Mouse (Mus musculus) NIH3T3 (cell line): Measurements from ENCODE around the gene Sh3bp4.

ENCODE experiments used
- DNase-seq: peaks from one replicate; pipeline ENCODE4 v3.0.0-alpha.2; 2012; ENCODE audit warnings: low read depth

Gene Sh3bp4

GRCm38 (mm10) chr1:89093696-89094095 lies 23.5 kb downstream of the Sh3bp4 start:
- no peak for DNase-seq

GRCm38 (mm10) chr1:89094416-89094815 lies 24.2 kb downstream of the Sh3bp4 start:
- no peak for DNase-seq

DNA sequence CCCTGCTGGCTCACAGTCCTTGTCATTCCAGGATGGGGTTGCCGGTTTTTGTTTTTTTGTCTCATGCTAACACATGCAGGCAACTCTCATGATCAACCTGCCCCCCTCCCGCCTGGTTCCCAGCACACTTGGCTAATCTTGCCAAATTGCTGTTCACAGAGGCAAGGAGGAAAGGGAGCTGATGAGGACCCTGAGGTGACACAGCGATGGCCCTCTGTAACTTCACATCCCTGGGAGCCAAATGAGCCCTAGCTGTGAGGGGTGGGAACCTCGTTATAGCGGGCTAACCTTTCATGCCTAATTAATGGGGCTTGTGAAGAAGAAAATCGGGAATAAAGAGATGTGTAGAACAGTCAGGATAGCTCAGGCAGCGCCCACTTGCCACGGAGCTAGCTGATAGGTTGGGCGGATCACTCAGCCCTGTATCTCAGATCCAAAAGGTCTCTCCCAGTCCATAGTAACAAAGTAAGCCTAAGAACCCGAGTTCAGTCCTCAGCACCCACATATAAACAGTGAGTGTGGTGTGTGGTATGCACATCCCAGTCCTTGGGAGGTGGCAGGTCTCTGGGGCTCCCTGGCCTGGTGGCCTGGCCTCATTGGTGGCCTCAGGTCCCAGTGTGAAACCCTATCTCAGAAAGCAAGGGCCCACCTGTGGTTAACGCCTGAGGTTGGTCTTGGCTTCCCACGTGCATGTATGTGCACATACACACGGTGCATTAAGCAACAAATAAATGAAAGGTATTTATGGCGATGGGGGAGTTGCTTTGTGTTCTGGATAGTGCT lies 25.6 kb downstream of the Sh3bp4 start:
- no peak for DNase-seq

DNA sequence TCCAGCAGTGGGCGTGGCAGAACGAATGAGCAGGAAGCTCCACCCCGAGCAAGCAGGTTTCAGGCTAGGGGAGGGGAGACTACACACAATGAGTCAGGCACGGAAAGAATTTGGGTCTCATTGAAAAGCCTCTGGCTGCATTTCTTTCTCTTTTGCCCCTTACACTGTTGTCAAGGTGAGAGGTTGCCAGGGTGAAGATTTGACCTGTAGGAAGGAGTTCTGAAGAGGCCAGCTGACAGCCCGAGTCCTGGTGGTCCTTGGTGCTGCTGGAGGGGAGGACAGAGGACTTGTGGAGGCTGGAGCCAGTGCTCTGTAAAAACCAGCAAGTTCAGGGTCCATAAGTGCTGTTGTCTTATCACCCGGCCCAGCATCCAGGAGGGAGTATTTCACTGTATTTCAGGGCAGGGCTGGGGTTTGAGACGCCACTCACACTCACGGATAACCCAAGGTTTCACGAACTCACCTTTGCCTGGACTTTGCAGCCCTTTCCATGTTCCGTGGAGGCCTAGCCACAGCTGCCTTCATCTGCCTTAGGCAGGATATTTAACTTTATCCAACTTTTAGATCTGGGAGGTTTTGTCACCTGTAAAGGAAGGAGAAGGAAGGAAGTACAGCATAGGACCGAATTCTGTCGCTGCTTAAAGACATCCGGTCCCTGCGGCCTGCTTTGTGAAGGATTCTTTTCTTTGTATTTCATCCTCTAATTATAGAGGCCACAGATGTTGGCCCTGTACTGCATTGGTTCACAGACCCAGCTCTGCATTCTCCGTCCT lies 32.2 kb downstream of the Sh3bp4 start:
- DNase-seq = no peak

DNA sequence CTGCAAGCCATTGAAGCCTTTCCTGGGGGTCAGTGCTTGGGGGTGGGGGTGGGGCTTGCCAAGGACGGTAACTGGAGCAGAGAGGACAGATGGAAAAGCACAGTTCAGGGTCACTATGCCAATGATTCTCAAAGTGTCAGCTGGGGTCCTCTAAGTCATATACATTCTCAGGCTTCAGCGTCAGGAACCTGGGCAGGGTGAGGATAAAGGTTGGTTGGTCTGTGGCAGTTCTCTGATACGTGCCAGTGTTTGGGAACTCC lies 32.7 kb downstream of the Sh3bp4 start:
- no peak for DNase-seq

- no peak for DNase-seq
Measured at GRCm38 (mm10) chr1:89103505-89103904, 33.3 kb downstream of the Sh3bp4 start.

DNA sequence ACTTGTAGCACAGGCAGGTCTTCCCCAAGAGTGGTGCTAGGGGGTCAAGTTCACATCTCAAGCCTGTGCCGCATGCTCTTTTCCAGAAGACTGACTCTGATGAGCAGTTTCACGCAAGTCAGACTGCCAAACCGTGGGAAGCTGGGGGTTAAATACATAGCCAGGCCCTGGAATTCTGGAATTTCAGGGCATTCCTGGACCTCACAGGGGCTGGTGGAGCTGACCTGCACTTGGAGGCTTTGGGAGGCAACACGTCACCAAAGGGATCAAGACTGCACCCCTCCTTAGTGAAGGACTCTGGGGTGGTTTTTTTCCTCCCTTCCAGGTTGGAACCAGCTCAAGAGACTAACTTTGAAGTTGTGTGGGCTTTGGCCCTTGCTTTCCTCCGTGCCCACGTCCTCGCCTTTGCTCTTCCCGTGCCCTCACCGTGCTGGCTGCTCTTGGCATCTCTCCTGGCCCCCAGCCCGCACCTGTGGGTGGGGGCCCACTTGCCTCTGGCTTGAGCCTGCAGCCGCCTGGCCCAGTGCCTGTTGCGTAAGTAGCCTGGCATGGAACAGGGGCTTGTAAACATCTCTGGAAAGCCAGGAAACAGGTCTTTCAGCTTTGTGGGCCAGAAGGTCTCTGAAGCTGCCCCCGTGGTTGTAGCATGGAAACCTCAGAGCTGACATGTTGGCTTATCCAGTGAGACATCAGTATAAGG lies 34.0 kb downstream of the Sh3bp4 start:
- DNase-seq = peak; percentile 75

- no peak for DNase-seq
Measured at GRCm38 (mm10) chr1:89105891-89106830, 35.9 kb downstream of the Sh3bp4 start.

DNA sequence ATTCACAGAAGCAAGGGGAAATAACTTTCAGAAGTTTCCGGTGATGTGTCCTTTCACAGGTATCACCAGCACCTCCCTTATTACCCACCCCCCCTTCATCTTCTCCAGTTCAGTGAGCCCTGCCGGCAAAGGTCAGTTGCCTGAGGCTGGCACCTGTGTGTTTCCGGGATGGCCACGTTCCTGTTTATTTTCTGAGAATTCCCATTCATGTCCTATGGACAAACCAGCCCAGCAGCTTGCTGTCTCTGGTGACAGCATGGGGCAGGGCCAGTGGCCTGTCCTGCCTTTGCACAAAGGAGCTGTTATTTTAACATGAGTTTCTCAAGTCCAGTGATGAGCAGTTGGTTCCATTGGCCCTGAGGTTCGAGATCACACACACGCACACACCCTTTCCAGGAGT lies 37.3 kb downstream of the Sh3bp4 start:
- DNase-seq = no peak

DNA sequence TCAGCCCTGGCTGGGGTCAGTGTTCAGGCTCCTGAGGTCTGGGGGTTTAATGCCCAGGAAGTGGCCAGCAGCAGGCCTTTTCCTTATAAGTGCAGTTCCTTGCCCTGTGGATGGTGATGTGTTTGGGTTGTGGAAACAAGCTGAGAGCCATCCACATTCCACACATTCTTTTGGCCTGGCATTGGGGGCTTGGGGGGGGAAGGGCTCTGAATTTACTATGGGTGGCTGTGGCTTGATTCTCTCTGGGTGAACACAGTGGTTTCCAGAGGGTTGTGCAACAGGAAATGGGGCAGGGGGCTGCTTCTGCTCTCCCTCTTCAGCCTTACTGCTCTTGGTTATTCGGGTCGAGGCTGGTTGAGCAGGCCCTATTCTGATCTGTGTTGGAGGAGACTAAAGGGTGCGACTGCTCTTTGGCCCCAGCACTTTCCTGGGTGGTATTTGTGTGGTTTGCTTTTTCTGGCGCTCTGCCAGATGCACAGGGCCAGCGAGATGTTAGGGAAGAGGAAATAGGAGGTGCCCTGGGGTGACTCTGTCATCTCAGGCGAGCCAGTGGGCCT lies 38.2 kb downstream of the Sh3bp4 start:
- DNase-seq = peak; percentile 72

- DNase-seq = no peak
Measured at GRCm38 (mm10) chr1:89109767-89110166, 39.6 kb downstream of the Sh3bp4 start.

GRCm38 (mm10) chr1:89110767-89111534 lies 40.7 kb downstream of the Sh3bp4 start:
- DNase-seq = peak; percentile 56

GRCm38 (mm10) chr1:89112544-89112943 lies 42.3 kb downstream of the Sh3bp4 start:
- no peak for DNase-seq

- no peak for DNase-seq
Measured at GRCm38 (mm10) chr1:89113731-89114130, 43.5 kb downstream of the Sh3bp4 start.

DNA sequence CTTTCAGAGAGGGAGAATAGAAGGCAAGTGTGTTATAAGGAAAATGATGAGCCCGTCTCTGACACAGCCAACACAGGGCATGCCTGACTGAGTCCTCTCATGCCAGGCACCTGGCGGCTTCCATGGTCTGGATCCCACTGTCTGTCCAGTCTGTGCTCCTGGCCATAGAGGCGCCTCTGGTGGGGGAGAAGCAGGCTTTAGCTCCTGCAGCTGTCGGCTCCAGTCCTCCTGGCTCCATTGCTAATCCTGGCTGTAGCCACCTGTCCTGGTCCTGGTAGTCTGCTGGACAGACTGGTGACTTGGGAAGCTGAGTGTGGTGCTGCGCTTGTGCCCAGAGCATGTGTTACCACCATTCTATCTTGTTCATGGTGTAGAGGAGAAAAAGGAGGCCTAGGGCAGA lies 46.8 kb downstream of the Sh3bp4 start:
- DNase-seq = no peak

DNA sequence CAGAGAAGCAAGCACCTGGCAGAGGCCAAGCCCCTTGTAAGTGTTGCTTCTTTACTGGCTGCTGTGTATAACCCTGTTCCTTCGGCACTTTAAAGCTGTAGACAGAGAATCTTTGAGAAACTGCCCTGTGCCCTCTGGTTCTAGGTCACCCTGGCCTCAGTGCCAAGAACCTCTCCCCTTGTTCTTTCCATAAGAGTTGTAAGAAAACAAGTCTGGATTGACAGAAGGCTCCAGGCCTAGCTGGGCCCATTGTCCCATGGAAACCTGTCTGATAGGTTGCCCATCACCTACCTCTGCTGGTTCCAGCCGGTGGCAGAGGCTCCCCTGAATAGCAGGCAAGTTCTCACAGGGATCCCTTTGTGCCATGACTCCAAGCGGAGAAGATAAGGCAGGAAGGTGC lies 47.9 kb downstream of the Sh3bp4 start:
- DNase-seq = no peak

GRCm38 (mm10) chr1:89118836-89119235 lies 48.6 kb downstream of the Sh3bp4 start:
- DNase-seq = no peak

GRCm38 (mm10) chr1:89120290-89120689 lies 50.1 kb downstream of the Sh3bp4 start:
- DNase-seq = no peak

GRCm38 (mm10) chr1:89121466-89121865 lies 51.3 kb downstream of the Sh3bp4 start:
- peak; percentile 93 for DNase-seq

GRCm38 (mm10) chr1:89122376-89122775 lies 52.2 kb downstream of the Sh3bp4 start:
- DNase-seq = no peak

DNA sequence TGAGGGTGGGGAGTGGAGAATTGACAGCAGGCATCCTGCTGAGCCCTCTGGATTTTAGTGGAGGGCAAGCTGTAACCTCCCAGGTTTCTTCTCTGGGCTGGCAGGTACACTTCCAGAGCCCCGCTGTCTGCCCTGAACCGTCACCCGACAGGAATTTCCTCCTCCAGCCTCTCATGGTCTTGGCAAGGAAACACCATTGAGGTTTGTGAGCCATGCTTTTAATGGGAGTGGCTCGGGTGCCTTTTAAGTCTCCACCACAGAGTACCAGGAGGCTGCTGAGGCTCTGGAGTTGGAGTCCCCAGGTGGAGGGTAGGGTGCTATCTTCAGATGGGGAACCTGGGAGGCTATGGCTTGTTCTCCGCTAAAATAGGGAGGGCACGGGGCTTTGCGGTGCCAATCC lies 53.9 kb downstream of the Sh3bp4 start:
- peak; percentile 85 for DNase-seq
